Mouse (Mus musculus) embryo, embryonic 9.5 days (tissue): ENCODE data around the gene Smim17.
"Not testable (repeated sequence)": the region's sequence is repeated elsewhere in the genome, so short reads cannot be mapped to it uniquely, and the experiment has no call there.

Experiments used
- DNase-seq: peaks from one replicate; pipeline ENCODE4 v3.0.0-alpha.2; 2017; ENCODE audit errors: extremely low spot score

Gene Smim17

GRCm38 (mm10) chr7:6414626-6415441, 16.3 kb downstream of the Smim17 start:
- no peak for DNase-seq

- no peak for DNase-seq
Measured at GRCm38 (mm10) chr7:6415442-6415787, 16.9 kb downstream of the Smim17 start.

GRCm38 (mm10) chr7:6419894-6420293, 21.4 kb downstream of the Smim17 start:
- no peak for DNase-seq

GRCm38 (mm10) chr7:6429381-6429780, 30.9 kb downstream of the Smim17 start:
- DNase-seq = no peak

- peak; percentile 27 for DNase-seq
Measured at GRCm38 (mm10) chr7:6430342-6430741, 31.8 kb downstream of the Smim17 start.

- DNase-seq = no peak
Measured at GRCm38 (mm10) chr7:6438388-6438787, 39.9 kb downstream of the Smim17 start, which contains the start of gene Olfr1344. Gene Olfr1344, plus strand, starts transcription at chr7:6438688.

GRCm38 (mm10) chr7:6441173-6441572, 42.7 kb downstream of the Smim17 start:
- no peak for DNase-seq

- no peak for DNase-seq
Measured at GRCm38 (mm10) chr7:6447771-6448170, 49.3 kb downstream of the Smim17 start.

GRCm38 (mm10) chr7:6455868-6456267, 57.4 kb downstream of the Smim17 start, which contains the start of gene Olfr1336:
Gene Olfr1336, plus strand, starts transcription at chr7:6456168.
- no peak for DNase-seq

GRCm38 (mm10) chr7:6456399-6456798, 57.9 kb downstream of the Smim17 start:
- no peak for DNase-seq

- no peak for DNase-seq
Measured at GRCm38 (mm10) chr7:6466951-6467350, 68.4 kb downstream of the Smim17 start, which contains the start of gene Olfr1346. Gene Olfr1346, plus strand, starts transcription at chr7:6467101.

GRCm38 (mm10) chr7:6477633-6478032, 79.1 kb downstream of the Smim17 start:
- DNase-seq = not testable (repeated sequence)
